ENCODE assay signal across 8 mouse cellular contexts in genomic region chr10:68165709-68166694, GRCm38 (mm10).
DNase-seq lines count a peak whose midpoint lies in the region; ATAC-seq and TF ChIP-seq lines count a peak whose summit lies in the region.

No protein-coding gene starts in this region.

- peaks cover 42% of the 10 kb centered on the region for H3K4me1 ChIP-seq in lung, embryonic 15.5 days
- peaks cover 17% of the 10 kb centered on the region for H3K4me1 ChIP-seq in forebrain, embryonic 16.5 days (replicated peaks; ENCODE audit: control insufficient read depth, insufficient read depth, low read length)
- H3K4me1 ChIP-seq in small intestine, adult 2 months (ENCODE audit: control insufficient read depth, insufficient read depth, insufficient read length, low read length), result peaks cover 18% of the 10 kb centered on the region; the same call in 1 of the 2 replicates

- ATAC-seq in lung, embryonic 15.5 days (ENCODE audit: borderline replicate concordance, extremely low read depth, low FRiP score, low TSS enrichment), result no peak
- ATAC-seq in forebrain, embryonic 16.5 days, result peak; percentile 54
- no peak for ATAC-seq in megakaryocyte, adult 5-6 weeks (ENCODE audit: poor library complexity, severe bottlenecking)

- peak overlapping the region; percentile 69 for H3K27ac ChIP-seq in lung, embryonic 15.5 days
- H3K27ac ChIP-seq in forebrain, embryonic 16.5 days (ENCODE audit: low read length), result peak overlapping the region; percentile 60
- peak overlapping the region; percentile 33 for H3K27ac ChIP-seq in small intestine, adult 2 months (ENCODE audit: insufficient read depth, low read depth, low read length)

- no peaks in the 10 kb centered on the region for H3K36me3 ChIP-seq in lung, embryonic 15.5 days
- H3K36me3 ChIP-seq in forebrain, embryonic 16.5 days (ENCODE audit: control insufficient read depth, insufficient read depth), result no peaks in the 10 kb centered on the region
- H3K36me3 ChIP-seq in small intestine, adult 2 months (ENCODE audit: control insufficient read depth, insufficient read depth, low read length), result peaks cover 4% of the 10 kb centered on the region; the same call in 1 of the 2 replicates

- no peak overlapping the region for H3K4me2 ChIP-seq in lung, embryonic 15.5 days
- H3K4me2 ChIP-seq in forebrain, embryonic 16.5 days (ENCODE audit: low read length), result peak overlapping the region; percentile 28; the same call in 1 of the 2 replicates

- H3K9ac ChIP-seq in lung, embryonic 15.5 days, result no peak overlapping the region
- no peak overlapping the region for H3K9ac ChIP-seq in forebrain, embryonic 16.5 days (replicated peaks; ENCODE audit: low read depth, low read length)

- no peak for DNase-seq in lung, postnatal 10 days
- peak; percentile 71 for DNase-seq in kidney, adult 11 months
- DNase-seq in thymus, postnatal 0 days (ENCODE audit: low spot score), result no peak
- DNase-seq in embryo, embryonic 10 days (ENCODE audit: low spot score), result no peak

- no peaks in the 10 kb centered on the region for H3K27me3 ChIP-seq in lung, embryonic 15.5 days
- H3K27me3 ChIP-seq in forebrain, embryonic 16.5 days (replicated peaks; ENCODE audit: control insufficient read depth, insufficient read depth, low read length), result no peaks in the 10 kb centered on the region
- H3K27me3 ChIP-seq in small intestine, adult 2 months (ENCODE audit: control insufficient read depth, insufficient read depth, low read length), result no peaks in the 10 kb centered on the region

- H3K9me3 ChIP-seq in lung, embryonic 15.5 days, result no peaks in the 10 kb centered on the region
- H3K9me3 ChIP-seq in forebrain, embryonic 16.5 days (ENCODE audit: control insufficient read depth, low read length), result no peaks in the 10 kb centered on the region

- H3K4me3 ChIP-seq in lung, embryonic 15.5 days, result no peak overlapping the region
- no peak overlapping the region for H3K4me3 ChIP-seq in forebrain, embryonic 16.5 days (replicated peaks; ENCODE audit: low read length)
- no peak overlapping the region for H3K4me3 ChIP-seq in small intestine, adult 2 months (ENCODE audit: low read depth, low read length)

- 53% methylated on average over 10 of the region's 10 CpGs for WGBS in lung, embryonic 15.5 days
- 41% methylated on average over 10 of the region's 10 CpGs for WGBS in forebrain, embryonic 16.5 days
- WGBS in small intestine, adult 2 months, result 38% methylated on average over 10 of the region's 10 CpGs

- TF ChIP-seq CTCF in small intestine, adult 2 months (IDR thresholded peaks at IDR 0.05; ENCODE audit: extremely low read depth, insufficient read length, insufficient replicate concordance, low read depth, low read length), result no peak

- no peak for TF ChIP-seq POLR2A in small intestine, adult 2 months (IDR thresholded peaks at IDR 0.05; ENCODE audit: low read depth, low read length)
